Mouse (Mus musculus) lung, adult 18-20 months (tissue): Measurements from ENCODE around the gene Pex13.

ENCODE experiments used
- DNase-seq, 2 experiments: peaks; one replicate each; pipeline ENCODE4 v3.0.0; 2022; ENCODE audit warnings: mixed read lengths in 2 of 2

The Pex13 gene

GRCm38 (mm10) chr11:23665798-23666501, at the start of gene Pex13:
Pex13 (minus strand) TSS chr11:23665959.
- DNase-seq, result peak; percentile 93 to 95

- DNase-seq, result no peak
These were observed 46.5 kb upstream of the Pex13 start for GRCm38 (mm10) chr11:23712299-23712698.

GRCm38 (mm10) chr11:23704604-23705294, 39.0 kb upstream of the Pex13 start:
- DNase-seq, result no peak

DNA sequence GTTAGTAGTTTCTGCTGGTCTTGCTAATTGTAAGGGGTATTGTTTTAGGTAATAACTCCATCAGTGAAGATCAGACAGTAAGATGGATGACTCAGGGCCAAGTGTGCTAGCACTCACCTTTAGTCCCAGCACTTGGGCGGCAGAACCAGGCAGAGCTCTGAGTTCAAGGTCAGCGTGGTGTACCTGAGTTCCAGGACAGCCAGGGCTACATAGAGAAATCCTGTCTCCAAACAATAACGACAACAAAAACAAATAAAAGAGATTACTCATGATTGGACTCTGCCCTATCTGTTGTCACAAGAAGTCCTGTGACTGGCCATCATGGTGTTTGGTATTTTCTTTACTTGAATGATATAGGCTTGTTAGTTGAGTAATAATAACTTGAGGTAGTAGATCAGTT, 36.1 kb upstream of the Pex13 start:
- no peak for DNase-seq

GRCm38 (mm10) chr11:23699414-23700095, 33.8 kb upstream of the Pex13 start:
- DNase-seq, result no peak

DNA sequence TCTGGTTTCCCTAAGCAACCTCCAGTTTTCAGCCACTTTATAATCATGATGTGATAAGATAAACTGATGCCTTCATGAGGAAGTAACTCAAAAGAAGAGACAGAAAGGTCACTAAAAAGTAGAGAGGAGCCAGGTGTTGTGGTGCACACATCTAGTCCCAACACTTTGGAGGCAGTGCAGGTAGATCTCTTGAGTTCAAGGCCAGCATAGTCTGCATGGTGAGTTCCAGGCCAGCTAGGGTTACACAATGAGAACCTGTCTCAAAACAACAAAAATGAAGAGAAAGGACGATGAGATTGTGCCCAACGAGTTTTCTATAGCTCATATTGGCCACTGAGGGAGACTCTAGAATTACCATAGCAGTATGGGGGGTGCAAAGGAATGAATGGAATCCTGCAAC, 32.8 kb upstream of the Pex13 start:
- no peak for DNase-seq

- no peak for DNase-seq
These were observed 30.1 kb upstream of the Pex13 start for GRCm38 (mm10) chr11:23695847-23696246.

DNA sequence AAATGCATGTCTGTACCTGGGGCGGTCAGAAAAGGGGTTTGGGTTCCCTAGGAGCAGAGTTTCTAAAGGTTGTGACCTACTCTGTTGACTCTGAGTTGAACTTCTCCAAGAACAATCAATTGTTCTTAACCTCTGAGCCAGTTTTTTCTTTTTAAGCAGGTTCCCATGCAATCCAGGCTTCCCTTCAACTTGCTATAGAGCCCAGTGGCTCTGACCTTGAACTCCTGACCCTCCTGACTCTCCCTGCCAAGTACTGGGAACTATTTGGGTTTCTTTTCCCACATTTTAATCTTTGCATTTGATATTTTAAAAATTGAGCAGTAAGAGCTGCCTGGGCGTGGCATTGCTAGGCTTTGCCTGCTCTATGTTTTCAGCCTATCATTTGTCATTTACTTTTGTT, 27.5 kb upstream of the Pex13 start:
- no peak for DNase-seq

DNA sequence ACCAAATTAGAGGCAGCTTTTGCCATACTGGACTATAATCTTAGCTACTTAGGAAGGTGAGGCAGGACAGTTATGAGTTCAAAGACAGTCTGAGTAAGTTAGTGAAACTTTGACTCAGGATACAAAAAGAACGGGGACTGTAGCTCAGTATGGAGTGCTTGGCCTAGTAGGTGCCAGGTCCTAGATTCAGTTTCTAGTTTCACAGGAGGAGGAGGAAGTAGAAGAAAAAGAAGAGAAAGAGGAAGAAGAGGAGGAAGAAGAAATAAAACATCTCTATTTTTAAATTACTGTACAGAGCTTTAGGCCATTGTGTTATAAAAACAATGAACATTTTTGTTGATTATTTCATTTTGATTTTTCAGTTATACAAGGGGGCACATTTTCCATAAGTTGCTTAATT, 22.3 kb upstream of the Pex13 start:
- no peak for DNase-seq

DNA sequence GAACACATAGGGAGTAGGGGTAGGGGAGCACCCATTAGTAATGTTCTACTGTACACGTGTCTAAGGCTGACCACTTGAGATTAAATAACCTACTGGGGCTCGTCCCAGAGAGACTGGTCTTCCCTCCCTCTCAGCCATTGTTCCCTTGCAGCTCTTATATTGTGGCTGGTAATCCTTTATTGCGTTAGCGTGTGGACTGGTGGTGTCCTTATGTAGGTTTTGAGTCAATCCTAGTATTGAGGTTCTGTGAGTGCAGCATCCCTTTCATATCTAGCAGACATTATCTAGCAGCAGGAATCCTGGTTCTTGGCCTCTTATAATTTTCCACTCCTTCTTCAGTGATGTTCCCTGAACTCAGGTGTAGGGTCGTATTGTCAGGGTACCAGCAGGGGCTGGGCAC, 20.9 kb upstream of the Pex13 start:
- DNase-seq, result no peak

- no peak for DNase-seq
These were observed 16.8 kb upstream of the Pex13 start for GRCm38 (mm10) chr11:23682561-23682960.

DNA sequence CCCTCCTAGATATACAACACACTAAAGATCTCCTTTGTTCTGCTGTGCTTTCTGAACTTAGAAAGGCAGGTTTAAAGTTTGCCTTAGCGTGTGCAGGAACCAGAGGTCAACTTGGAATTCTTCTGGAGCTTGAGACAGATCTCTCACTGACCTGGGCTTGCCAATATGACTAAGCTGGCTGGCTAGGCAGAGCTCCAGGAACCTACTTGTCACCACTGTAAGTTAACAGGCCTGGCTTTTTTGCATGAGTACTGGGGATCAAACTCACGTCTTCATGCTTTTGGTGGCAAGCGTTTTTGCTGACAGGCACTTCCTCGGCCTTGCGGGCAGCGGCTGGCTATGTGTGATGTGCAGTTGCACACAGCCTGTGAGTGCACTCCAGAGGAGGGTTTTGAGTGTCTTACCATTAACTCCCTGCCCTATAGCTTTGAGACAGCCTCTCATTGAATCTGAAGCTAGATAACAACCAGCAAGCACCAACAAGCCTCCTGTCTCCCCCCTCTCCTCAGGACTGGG, 14.7 kb upstream of the Pex13 start:
- no peak for DNase-seq

DNA sequence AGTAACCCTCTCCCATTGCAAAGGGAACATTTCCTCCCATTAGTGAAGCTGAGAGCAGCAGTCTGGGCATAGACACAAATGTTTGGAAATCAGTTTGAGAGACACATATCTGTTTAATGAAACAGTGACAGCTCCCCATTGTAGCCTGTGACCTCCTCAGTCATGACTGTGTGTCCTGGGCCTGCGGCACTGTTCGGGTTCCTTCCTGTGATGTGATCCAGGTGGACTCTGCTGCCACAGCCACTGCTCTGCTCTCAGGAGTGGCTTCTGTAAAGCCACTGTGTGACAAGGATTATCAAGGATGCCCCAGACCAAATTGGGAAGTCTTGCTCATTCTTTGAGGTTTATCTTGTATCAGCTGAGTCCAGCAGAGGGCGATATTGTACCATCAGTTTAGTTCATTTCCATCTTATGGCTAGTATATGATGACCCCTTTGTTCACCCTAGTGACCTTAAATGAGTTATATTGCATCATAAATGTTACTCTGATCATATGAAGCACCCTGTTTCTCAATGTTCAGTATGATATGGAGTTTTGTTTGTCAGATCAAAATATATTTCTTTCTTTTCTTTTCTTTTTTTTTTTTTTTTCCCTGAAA, 13.4 kb upstream of the Pex13 start:
- peak in 1 of 2 experiments; percentile 59 for DNase-seq

DNA sequence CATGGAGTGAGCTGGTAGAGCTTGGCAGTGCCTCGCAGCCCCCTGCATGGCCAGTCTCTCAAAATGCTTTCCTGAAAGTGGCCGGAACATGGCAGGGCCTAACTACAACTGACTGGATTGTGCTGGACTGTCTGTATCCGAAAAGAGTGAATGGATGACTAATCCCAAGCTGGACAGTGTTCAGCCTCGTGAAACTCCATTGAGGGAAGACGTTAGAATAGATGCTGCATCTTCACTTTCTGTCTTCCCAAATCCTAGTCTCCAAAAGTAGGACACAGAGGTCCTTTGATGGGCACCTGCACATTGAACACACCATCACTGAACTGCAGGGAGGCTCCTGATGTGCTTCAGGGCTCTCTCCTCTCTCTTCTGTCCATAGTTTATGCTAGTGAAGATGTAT, 10.3 kb upstream of the Pex13 start:
- DNase-seq, result no peak

DNA sequence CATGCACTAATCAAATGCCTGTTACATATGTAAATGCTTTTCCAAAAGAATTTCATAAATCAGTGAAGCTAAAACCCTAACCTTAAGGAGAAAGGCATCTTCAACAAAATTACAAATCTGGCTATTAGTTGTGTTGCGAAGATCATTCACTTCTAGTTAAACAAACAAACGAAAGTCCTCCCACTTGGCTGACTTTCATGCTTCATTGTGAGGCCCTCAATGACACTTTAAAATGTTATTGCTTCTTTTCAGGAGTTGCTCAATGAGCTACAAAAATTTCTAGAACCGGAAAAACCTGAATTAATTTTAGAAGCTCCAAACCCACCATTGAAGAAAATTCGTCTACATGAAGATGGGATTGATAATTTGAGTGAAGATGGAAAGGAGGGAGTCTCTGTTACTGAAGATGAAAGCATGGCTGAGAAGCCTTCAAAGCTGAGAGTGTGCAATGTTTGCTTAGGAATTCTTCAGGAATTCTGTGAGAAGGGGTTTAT, 6.5 kb upstream of the Pex13 start:
- peak in 1 of 2 experiments; percentile 56 for DNase-seq

- DNase-seq, result peak in 1 of 2 experiments; percentile 24
These were observed 1.4 kb upstream of the Pex13 start for GRCm38 (mm10) chr11:23667128-23667527.

GRCm38 (mm10) chr11:23666526-23666925, 767 bp upstream of the Pex13 start:
- no peak for DNase-seq

- DNase-seq, result peak; percentile 47 to 65
These were observed 410 bp downstream of the Pex13 start, which contains the start of gene Pus10 for GRCm38 (mm10) chr11:23665311-23665786. Pus10 (plus strand) TSS chr11:23665674.

GRCm38 (mm10) chr11:23664232-23664631, 1.5 kb downstream of the Pex13 start:
- DNase-seq, result no peak

- DNase-seq, result no peak
These were observed 8.0 kb downstream of the Pex13 start for GRCm38 (mm10) chr11:23657791-23658190.

- DNase-seq, result no peak
These were observed 12.1 kb downstream of the Pex13 start for GRCm38 (mm10) chr11:23653666-23654065.

GRCm38 (mm10) chr11:23647835-23648234, 17.9 kb downstream of the Pex13 start:
- DNase-seq, result no peak

GRCm38 (mm10) chr11:23647431-23647830, 18.3 kb downstream of the Pex13 start:
- no peak for DNase-seq
